Mouse (Mus musculus): Measurements from ENCODE around the gene Clstn3.
A peak's percentile ranks its signal among the peaks of the same experiment; 100 is the strongest.
"Not testable (repeated sequence)": the region's sequence is repeated elsewhere in the genome, so short reads cannot be mapped to it uniquely, and the experiment has no call there.

Clstn3 gene

DNA sequence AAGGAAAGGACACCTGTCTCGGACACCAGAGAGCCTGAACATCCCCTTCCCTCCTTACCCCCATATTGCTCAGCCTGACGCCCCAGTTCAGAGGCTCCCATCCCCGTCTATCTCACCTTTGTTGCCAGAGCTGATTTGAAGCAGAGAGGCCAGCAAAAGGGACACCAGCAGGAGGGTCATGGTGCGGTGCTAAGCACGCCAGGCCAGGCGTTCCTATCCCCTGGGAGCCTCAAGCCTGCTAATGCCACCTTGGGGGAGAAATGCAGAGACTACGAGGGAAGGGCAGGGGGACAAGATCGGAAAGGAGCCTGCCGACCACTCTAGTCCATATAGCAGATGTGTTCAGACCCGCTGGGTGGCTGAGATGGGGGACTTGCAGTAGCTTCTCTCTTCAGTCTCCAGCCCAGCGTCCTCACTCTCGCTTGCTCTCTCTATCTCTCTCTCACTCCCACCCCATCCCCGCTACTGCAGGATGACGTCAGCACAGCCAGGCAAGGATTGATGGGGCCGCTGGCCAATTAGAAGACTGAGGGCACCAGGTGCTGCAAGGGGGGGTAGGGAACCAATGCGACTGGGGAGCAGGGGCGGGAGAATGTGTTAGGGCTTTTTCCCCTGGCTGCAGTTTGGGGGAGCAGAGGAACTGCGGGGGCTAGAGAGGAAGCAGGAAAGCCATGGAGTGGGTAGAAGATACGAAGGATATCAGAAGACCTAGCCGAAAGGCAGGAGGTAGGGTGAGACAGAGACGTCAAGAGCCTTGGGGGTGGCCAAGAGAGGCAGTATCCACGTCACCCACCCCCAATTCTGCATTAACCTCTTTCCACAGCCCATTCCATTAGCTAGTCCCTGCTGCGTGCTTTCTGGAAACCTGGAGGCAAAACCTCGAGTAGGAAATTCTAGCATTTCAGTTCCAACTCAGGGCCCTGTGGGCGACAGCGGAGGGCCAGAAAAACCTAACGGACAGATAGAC lies at the start of gene Clstn3:
Gene Clstn3 (minus strand): TSS at position 490 of the 967 bp plus-strand sequence.
- DNase-seq (ENCODE audit: extremely low spot score, low read depth, low spot score): peak; percentile 31

DNA sequence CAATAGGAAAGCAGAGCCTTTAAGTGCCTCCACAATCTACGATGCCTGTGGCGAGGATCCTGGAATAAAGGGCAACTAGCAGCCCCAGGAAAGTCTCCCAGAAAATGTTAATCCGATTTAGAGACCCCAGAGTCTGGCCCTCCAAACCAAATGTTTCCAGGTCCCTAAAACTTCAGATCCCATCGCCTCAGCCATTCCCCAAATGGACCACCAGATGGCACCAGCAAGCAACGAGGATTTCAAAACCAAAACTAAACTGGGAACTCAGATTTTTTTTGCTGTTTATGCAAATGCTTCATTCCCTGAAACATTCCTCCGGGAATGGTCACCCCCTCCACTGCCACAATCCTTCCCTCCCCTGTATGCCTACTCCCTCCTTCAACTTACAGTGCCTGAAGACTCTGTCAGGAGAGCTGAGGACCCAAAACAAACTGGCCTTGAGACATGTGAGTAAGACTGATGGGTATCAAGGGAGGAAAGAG lies 47.8 kb upstream of the Clstn3 start, which contains the start of gene C1ra:
Gene C1ra (plus strand): TSS at position 51 of the 482 bp plus-strand sequence.
- peak; percentile 52 for DNase-seq (ENCODE audit: extremely low spot score, low read depth, low spot score)

DNA sequence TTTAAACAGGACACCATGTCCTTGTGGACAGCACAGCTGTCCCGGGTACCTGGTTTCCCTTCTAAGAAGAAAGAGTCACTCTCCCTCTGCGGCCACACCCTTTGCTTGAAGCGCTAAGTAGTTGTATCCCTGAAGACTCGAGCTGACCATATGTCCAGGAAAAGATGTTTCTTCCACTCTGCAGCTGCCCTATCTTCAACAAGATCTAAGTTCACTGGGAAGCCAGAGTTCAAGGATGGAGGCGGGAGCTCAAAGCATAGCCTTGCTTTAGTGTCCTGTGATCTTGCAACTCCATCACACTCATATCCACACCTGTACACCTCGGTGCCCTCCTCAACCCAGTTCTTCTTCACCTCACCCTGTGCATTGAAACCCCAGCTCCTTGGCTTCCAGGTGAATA lies 47.3 kb upstream of the Clstn3 start:
- no peak for DNase-seq (ENCODE audit: extremely low spot score, low read depth, low spot score)

DNA sequence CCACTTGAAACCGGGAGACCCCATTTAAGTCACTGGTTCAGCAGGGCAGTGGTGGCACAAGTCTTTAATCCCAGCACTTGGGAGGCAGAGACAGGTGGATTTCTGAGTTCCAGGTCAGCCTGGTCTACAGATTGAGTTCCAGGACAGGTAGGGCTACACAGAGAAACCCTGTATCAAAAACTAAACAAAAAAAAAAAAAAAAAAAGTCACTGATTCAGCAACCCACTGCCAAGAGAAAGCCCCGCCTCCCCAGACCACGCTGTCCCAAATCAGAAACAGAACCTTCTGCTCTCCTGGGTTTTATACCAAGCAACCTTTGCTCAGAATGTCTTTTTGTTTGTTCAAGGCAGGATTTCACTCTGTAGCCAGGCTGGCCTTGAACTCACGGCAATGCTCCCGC lies 44.6 kb upstream of the Clstn3 start:
- not testable (repeated sequence) for DNase-seq (ENCODE audit: extremely low spot score, low read depth, low spot score)

DNA sequence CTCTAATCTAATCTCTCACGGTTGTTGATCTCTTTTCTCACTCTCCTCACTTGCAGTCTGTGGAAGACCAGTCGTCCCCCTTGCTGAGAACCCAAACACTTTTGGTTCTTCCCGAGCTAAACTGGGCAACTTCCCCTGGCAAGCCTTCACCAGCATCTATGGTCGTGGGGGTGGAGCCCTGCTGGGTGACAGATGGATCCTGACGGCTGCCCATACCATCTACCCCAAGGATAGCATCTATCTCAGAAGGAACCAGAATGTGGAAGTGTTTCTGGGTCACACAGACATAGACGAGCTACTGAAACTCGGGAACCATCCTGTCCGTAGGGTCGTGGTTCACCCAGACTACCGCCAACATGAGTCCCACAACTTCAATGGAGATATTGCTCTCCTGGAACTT lies 43.7 kb upstream of the Clstn3 start:
- no peak for DNase-seq (ENCODE audit: extremely low spot score, low read depth, low spot score)

DNA sequence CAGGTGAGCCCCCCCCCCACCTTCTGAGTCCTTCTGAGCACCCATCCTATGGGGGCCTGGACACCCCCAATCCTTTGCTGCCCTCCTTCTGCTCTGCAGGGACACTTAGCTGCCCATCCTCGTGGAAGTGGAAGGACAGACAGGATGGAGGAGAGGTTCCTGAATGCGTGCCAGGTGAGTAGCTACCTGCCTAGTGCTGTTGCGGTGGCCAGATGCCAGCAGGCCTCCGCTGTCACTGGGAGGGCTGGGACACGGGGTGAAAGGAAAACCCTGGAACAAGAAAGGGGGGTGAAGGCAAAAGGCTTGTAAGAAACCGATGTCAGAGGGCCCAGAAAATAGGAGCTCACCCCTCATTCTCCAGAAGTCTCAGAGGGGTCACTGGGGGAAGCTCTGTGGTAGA lies 42.4 kb upstream of the Clstn3 start:
- no peak for DNase-seq (ENCODE audit: extremely low spot score, low read depth, low spot score)

DNA sequence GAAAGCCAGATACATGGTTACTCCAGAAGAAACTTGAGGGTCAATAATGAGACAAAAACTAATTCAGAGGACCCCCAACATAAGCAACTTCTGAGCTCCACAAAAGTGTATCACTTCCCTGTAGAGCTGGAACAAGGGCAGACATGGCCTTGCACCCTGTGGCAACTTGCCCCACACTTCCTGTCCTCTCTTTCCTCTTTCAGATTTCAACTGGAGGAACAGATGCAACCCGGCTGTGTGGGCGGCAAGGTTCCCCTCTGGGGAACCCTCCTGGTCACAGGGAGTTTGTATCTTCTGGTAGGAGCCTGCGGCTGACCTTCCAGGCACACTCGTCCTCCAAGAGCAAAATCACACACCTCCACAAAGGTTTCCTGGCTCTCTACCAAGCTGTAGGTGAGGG lies 40.4 kb upstream of the Clstn3 start:
- no peak for DNase-seq (ENCODE audit: extremely low spot score, low read depth, low spot score)

DNA sequence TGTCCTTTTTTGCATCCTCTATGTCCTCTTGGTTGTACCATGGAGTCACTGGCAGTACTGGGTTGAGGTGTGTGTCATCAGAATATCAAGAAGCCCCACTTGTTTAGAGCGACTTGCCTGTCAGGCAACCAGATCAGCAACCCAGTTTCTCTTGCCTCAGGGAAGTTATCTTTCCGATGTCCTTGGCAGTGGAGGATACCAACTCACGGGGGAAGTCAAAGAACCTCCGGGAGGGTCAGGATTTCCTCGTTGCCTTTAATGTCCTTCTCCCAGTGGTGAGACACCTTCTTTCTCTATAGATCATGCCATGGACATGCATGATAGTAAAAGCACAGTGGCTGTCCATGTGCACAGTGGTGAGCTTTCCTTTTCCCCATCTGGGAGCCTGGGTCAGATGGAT lies 37.4 kb upstream of the Clstn3 start:
- DNase-seq (ENCODE audit: extremely low spot score, low read depth, low spot score): no peak

DNA sequence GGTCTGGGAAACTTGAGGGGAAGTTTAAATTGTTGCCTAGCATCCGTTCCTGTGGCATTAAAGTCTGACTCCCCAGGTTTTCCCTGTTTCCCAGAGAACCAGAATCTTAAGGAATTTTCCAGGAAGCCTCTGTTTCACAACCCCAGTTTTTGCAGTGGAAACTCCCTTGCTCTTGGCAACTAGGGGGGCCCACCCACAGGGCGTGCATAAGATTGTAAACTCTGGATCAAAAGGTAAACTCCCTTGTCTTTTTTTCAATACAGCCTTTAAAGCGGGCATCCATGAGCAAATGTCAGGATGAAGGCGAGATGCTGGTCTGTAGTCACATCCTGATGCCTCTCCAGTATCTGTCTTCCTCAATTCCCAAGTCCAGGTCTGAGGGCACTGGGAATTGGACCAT lies 36.9 kb upstream of the Clstn3 start:
- DNase-seq (ENCODE audit: extremely low spot score, low read depth, low spot score): no peak

DNA sequence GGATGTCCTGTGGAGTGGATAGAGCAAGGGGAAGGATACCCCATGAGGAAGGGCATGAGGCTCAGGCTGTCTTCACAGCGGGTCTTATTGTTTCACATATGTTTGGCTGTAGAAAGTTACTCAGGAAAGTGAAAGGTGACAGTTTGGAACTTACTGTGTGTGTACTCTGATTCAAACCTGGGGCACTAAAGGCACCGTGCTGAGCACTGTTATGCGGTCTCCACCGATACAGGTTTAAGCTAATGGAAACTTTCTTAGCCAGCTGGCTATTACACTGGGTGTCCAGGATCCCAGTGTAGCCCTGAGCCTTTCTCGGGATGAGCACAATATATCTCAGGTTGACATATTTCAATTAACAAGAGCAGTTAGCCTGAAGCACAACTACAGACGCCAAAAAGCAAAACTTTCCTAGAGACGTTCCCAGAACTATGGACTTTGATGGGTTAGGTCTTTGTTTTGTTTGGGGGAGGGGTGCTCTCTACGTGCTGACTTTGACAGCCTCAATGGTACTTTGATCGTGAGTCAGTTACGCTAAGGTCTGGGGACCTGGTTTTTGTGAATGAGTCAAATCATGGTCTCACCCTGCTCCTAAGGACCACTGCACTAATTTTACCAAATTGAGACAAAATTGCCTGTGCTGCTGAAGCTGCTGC lies 35.4 kb upstream of the Clstn3 start:
- DNase-seq (ENCODE audit: extremely low spot score, low read depth, low spot score): no peak

DNA sequence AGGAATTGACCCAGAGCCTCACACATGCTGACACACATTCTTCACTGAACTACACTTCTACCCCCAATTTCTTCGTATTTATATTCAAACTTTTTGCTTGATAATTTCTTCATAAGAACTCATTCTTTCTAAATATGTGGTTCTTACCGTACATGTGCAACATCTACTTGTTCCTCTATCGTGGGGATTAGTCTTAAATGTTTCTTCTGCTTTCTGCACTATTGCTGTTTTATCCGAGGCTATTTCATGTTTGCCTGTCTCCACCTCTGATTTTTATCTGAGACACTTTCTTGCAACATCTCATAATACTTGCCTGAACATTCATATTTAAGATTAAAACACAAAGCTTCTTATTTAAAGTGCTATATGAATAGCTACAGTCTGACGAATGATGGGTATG lies 31.5 kb upstream of the Clstn3 start:
- no peak for DNase-seq (ENCODE audit: extremely low spot score, low read depth, low spot score)

DNA sequence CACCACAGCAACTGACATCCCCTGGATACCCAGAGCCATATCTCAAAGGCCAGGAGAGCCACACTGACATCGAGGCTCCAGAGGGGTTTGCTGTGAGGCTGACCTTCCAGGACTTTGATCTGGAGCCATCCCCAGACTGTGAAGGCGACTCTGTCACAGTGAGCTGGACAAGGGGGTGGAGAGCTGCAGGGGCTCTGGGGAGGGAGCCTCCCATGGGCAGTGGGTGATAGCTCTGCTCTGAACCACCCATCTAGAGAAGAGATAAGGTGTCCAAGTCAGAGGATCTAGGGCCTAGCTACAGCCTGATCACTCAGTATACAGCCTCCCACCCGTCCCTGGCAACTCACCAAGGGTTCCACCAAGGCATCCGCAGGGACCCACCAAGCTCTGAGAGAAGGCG lies 29.3 kb upstream of the Clstn3 start:
- no peak for DNase-seq (ENCODE audit: extremely low spot score, low read depth, low spot score)

DNA sequence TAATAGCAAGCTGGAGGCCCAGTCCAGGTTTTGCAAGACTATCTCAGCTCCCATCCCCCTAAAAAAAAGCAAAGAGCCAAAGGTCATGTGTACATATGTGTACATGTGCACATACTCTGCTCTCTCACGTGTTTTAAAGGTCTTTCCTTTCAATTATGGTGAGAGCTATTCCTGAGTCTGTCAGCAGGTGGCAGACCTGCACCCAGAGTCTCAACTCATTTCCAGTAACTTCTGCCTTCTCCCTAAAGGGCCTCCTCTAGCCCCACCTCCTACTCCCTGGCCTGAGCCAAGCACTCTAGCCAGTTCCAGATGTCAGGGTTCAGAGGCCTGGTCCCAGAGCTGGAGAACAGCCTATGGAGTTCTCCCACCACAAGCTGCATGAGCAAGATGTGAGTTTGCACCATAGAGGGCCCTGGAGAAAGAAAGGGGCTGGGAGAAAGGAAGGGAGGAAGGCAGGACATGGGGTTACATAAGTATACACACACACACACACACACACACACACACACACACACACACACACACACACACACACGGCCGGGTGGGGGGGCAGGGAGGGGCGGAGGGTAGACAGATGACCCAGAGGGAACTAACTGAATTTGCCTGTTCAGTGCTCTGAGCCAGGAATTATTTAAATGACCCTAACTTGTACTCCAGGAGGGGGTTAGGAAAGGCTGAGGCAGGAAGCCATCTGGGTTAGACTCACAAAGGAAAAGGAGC lies 28.4 kb upstream of the Clstn3 start, which contains the start of gene C1rl:
Gene C1rl (plus strand): TSS at position 272 of the 720 bp plus-strand sequence.
- DNase-seq (ENCODE audit: extremely low spot score, low read depth, low spot score): peak; percentile 92

DNA sequence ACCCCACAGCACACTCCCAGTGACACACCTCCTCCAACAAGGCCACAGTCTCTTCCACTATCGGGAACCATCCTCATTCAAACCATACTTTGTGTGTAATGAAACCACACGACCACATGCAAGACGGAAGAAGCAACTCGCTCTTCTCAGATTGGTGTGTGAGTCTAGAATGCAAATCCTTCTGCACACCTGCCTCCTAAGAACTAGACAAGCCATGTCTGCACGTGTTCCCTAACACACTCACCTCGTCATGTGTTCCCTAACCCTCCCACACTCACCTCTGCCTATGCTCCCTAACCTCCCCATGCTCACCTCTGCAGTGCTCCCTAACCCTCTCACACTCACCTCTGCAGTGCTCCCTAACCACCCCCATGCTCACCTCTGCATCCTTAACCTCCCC lies 26.8 kb upstream of the Clstn3 start:
- no peak for DNase-seq (ENCODE audit: extremely low spot score, low read depth, low spot score)

DNA sequence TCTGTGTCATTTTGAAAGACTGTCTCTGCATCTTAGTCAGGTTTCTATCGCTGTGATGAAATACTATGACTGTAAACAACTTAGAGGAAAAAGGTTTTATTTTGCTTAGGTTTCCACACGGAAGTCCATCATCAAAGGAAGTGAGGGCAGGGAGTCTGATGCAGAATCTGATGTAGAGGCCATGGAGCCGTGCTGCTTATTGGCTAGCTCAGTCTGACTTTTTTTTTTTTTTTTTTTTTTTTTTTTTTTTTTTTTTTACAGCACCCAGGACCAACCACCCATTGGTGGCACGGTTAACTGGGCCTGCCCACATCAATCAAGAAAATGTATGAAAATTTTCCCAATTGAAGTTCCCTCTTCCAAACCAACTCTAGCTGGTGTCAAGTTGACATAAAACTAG lies 24.4 kb upstream of the Clstn3 start:
- DNase-seq (ENCODE audit: extremely low spot score, low read depth, low spot score): no peak

DNA sequence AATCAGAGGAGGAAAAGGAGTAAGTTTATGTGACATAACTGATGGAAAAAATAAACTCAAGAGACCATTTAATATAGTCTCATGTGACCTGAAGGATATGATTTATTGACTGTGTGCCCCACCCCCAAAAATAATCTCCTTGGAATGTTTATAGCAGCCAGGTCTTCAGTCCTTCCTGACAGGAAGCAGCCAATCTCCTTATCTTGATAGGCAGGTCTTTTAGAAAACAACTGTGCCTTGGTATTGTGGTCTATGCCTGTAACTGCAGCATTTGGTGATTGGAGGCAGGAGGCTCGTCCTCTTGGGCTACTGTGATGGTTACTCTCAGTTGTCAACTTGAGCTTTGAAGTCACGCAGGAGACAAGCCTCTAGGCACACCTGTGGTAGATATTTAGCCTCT lies 22.9 kb upstream of the Clstn3 start:
- DNase-seq (ENCODE audit: extremely low spot score, low read depth, low spot score): no peak

DNA sequence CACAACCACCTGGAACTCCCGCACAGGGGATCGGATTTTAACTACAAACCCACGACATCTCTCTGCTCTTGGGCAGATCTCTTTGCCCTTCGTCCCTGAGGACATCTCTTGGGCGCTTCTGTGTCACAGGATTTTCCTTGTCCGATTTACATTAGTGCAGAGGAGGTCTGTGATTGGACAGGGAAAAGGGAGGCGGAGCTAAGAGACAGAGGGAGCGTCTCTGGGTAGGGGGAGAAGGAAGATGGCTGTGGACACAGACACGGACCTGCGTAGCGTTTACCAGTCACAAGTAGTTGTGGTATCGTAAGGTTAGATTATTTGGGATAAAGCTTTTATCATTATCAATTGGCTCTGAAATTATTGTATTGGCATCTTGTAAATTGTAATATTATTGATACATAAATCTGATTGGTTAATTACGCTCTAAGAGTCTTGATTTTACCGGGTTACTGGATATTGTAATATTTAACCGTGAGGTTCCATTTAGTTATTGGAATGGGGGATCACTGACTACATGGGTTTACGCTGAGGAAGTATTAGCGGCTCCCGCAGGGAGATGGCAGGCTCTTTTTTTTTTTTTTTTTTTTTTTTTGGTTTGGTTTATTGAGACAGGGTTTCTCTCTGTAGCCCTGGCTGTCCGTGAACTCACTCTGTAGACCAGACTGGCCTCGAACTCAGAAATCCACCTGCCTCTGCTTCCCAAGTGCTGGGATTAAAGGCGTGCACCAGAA lies 21.0 kb upstream of the Clstn3 start:
- DNase-seq (ENCODE audit: extremely low spot score, low read depth, low spot score): no peak

DNA sequence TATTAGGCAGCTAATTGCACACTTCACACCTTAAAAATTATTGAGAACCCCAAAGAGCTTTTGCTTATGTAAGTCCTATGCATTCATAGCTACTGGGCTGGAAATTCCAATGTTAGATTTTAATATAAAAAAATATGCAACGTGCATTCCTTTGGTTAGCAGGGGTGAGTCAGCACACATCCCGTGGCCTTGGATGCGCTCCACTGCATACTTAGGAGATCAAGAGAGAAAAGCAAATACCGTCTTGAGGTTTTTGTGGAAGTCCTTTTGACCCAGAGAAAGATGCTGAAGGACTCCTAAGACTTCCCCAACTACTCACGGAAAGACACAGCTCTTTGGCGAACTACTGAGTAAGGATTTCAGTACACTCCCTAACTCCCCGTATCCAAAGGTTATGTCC lies 20.3 kb upstream of the Clstn3 start:
- no peak for DNase-seq (ENCODE audit: extremely low spot score, low read depth, low spot score)

DNA sequence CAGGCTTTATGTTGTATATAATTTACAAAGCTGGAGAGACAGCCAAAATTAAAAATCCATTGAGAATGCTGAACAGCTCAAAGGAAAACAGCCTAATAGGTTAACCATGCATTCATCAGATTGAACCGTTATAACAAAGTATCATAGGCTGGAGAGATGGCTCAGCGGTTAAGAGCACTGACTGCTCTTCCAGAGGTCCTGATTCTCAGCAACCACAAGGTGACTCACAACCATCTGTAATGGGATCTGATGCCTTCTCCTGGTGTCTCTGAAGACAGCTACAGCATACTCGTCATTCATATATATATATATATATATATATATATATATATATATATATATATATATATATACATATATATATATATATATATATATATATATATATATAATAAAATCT lies 19.2 kb upstream of the Clstn3 start:
- not testable (repeated sequence) for DNase-seq (ENCODE audit: extremely low spot score, low read depth, low spot score)

DNA sequence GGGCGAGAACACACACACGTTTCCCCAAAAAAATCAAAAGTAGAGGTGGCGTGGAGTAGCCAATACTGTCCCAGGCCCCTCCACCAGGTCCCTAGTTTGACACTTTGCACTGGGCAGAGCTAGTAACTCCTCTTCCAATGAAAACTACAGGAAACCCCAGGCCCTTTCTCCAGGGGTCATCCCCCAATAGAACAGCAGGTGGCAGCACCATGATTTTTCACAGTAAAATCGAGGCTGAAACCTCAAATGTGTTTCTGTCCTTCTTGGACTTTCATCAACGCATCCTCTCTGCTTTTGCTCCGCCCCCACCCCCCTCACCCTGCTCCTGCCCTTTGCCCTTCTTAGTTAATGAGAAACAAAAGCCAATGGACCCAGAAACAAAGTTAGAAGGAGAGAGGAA lies 17.0 kb upstream of the Clstn3 start:
- peak; percentile 18 for DNase-seq (ENCODE audit: extremely low spot score, low read depth, low spot score)

DNA sequence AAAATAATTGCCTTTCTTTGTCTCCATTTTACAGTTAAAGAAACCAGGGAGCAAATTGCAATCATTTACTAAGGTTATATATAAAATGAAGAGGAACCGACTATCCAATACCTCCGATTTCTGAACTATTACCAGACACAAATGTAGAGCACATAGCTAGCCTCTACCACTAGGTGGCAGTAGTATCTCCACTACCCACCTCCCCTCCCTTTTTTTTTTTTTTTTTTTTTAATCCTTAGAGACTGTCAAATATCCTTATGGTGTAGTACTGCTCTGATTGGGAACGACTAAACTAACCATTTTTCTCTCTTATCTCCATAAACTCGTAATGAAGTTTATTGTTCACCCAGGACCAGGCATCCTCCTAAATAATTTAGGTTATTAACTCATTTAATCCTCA lies 15.7 kb upstream of the Clstn3 start:
- DNase-seq (ENCODE audit: extremely low spot score, low read depth, low spot score): peak; percentile 30
